Mouse (Mus musculus): ENCODE data around the gene Nlrp10. TPM values are rescaled to one million over a fixed set of nuclear protein-coding genes. Genes with fewer than 3 reads are reported as not detected.

Gene Nlrp10
- polyA plus RNA-seq, 1 experiment from 2014 or later: 0.04 TPM

Other genes starting within 250 kb of the Nlrp10 start
- gene Olfr512, start 216.9 kb downstream of the Nlrp10 start, polyA plus RNA-seq (2016; fragmentation: Nextera tagmentation; extraction: Ambion mirVana): not detected in 2 replicates
- not detected in 2 replicates for gene Olfr513, start 179.2 kb downstream of the Nlrp10 start, polyA plus RNA-seq (2016; fragmentation: Nextera tagmentation; extraction: Ambion mirVana)
- not detected in 2 replicates for gene Olfr514, start 104.2 kb downstream of the Nlrp10 start, polyA plus RNA-seq (2016; fragmentation: Nextera tagmentation; extraction: Ambion mirVana)
- gene Olfr516, start 79.6 kb downstream of the Nlrp10 start, polyA plus RNA-seq (2016; fragmentation: Nextera tagmentation; extraction: Ambion mirVana): not detected in 2 replicates
- not detected in 2 replicates for gene Olfr517, start 57.8 kb downstream of the Nlrp10 start, polyA plus RNA-seq (2016; fragmentation: Nextera tagmentation; extraction: Ambion mirVana)
- not detected in 2 replicates for gene Olfr518, start 45.2 kb downstream of the Nlrp10 start, polyA plus RNA-seq (2016; fragmentation: Nextera tagmentation; extraction: Ambion mirVana)
- gene Olfr519, start 35.8 kb downstream of the Nlrp10 start, polyA plus RNA-seq (2016; fragmentation: Nextera tagmentation; extraction: Ambion mirVana): not detected in 2 replicates
- 71.7 and 74.4 TPM in 2 replicates for gene Eif3f, start 4.2 kb upstream of the Nlrp10 start, polyA plus RNA-seq (2016; fragmentation: Nextera tagmentation; extraction: Ambion mirVana)
- gene Tub, start 20.2 kb upstream of the Nlrp10 start, polyA plus RNA-seq (2016; fragmentation: Nextera tagmentation; extraction: Ambion mirVana): 5.2 and 5.3 TPM in 2 replicates
- gene Ric3, start 153.2 kb upstream of the Nlrp10 start, polyA plus RNA-seq (2016; fragmentation: Nextera tagmentation; extraction: Ambion mirVana): 17.3 and 18.7 TPM in 2 replicates
- gene Lmo1, start 245.0 kb upstream of the Nlrp10 start, polyA plus RNA-seq (2016; fragmentation: Nextera tagmentation; extraction: Ambion mirVana): 21.9 and 29.6 TPM in 2 replicates

Measured in forebrain, embryonic 10.5 days (tissue).